Mouse (Mus musculus): ENCODE measurements around the gene Cnot4.
"Not testable (repeated sequence)": the region's sequence is repeated elsewhere in the genome, so short reads cannot be mapped to it uniquely, and the experiment has no call there.

The Cnot4 gene

GRCm38 (mm10) chr6:35133579-35134488 is at the start of gene Cnot4:
Gene Cnot4, minus strand, starts transcription at chr6:35133724.
- peak; percentile 98 for DNase-seq (ENCODE audit: low spot score in 2 of 2)

- DNase-seq (ENCODE audit: low spot score in 2 of 2), result not testable (repeated sequence)
Observed at GRCm38 (mm10) chr6:35179299-35179698, 45.8 kb upstream of the Cnot4 start.

- DNase-seq (ENCODE audit: low spot score in 2 of 2), result no peak
Observed at GRCm38 (mm10) chr6:35177650-35178272, 44.2 kb upstream of the Cnot4 start.

- peak; percentile 74 to 79 for DNase-seq (ENCODE audit: low spot score in 2 of 2)
Observed at GRCm38 (mm10) chr6:35176979-35177649, 43.6 kb upstream of the Cnot4 start, which contains the start of gene Nup205. Gene Nup205, plus strand, starts transcription at chr6:35177421.

GRCm38 (mm10) chr6:35173181-35173580 is 39.7 kb upstream of the Cnot4 start:
- DNase-seq (ENCODE audit: low spot score in 2 of 2), result no peak

- not testable (repeated sequence) for DNase-seq (ENCODE audit: low spot score in 2 of 2)
Observed at GRCm38 (mm10) chr6:35172028-35172427, 38.5 kb upstream of the Cnot4 start.

GRCm38 (mm10) chr6:35169250-35169649 is 35.7 kb upstream of the Cnot4 start:
- no peak for DNase-seq (ENCODE audit: low spot score in 2 of 2)

- DNase-seq (ENCODE audit: low spot score in 2 of 2), result no peak
Observed at GRCm38 (mm10) chr6:35154540-35154939, 21.0 kb upstream of the Cnot4 start.

GRCm38 (mm10) chr6:35147726-35148422 is 14.3 kb upstream of the Cnot4 start:
- DNase-seq (ENCODE audit: low spot score in 2 of 2), result no peak

GRCm38 (mm10) chr6:35145569-35145968 is 12.0 kb upstream of the Cnot4 start:
- no peak for DNase-seq (ENCODE audit: low spot score in 2 of 2)

GRCm38 (mm10) chr6:35140351-35140750 is 6.8 kb upstream of the Cnot4 start:
- DNase-seq (ENCODE audit: low spot score in 2 of 2), result no peak

- no peak for DNase-seq (ENCODE audit: low spot score in 2 of 2)
Observed at GRCm38 (mm10) chr6:35134844-35135243, 1.3 kb upstream of the Cnot4 start.

GRCm38 (mm10) chr6:35133246-35133578 is 312 bp downstream of the Cnot4 start:
- no peak for DNase-seq (ENCODE audit: low spot score in 2 of 2)

- peak in 1 of 2 experiments; percentile 14 for DNase-seq (ENCODE audit: low spot score in 2 of 2)
Observed at GRCm38 (mm10) chr6:35132806-35133205, 718 bp downstream of the Cnot4 start.

GRCm38 (mm10) chr6:35122488-35122887 is 11.0 kb downstream of the Cnot4 start:
- no peak for DNase-seq (ENCODE audit: low spot score in 2 of 2)

GRCm38 (mm10) chr6:35121925-35122324 is 11.6 kb downstream of the Cnot4 start:
- no peak for DNase-seq (ENCODE audit: low spot score in 2 of 2)

- DNase-seq (ENCODE audit: low spot score in 2 of 2), result no peak
Observed at GRCm38 (mm10) chr6:35102457-35102856, 31.1 kb downstream of the Cnot4 start.

- no peak for DNase-seq (ENCODE audit: low spot score in 2 of 2)
Observed at GRCm38 (mm10) chr6:35084927-35085326, 48.6 kb downstream of the Cnot4 start.

- no peak for DNase-seq (ENCODE audit: low spot score in 2 of 2)
Observed at GRCm38 (mm10) chr6:35075148-35075547, 58.4 kb downstream of the Cnot4 start.

- no peak for DNase-seq (ENCODE audit: low spot score in 2 of 2)
Observed at GRCm38 (mm10) chr6:35071261-35071660, 62.3 kb downstream of the Cnot4 start.

- no peak for DNase-seq (ENCODE audit: low spot score in 2 of 2)
Observed at GRCm38 (mm10) chr6:35062446-35062845, 71.1 kb downstream of the Cnot4 start.

GRCm38 (mm10) chr6:35043127-35043526 is 90.4 kb downstream of the Cnot4 start:
- DNase-seq (ENCODE audit: low spot score in 2 of 2), result no peak

All from frontal cortex, postnatal 14 days (tissue).